Mouse (Mus musculus): ENCODE results near the gene Crybb2. TPM values are rescaled to one million over a fixed set of nuclear protein-coding genes. Genes with fewer than 3 reads are reported as not detected.
A peak's percentile ranks its signal among the peaks of the same experiment; 100 is the strongest.
"Not testable (repeated sequence)": the region's sequence is repeated elsewhere in the genome, so short reads cannot be mapped to it uniquely, and the experiment has no call there.

Crybb2 gene
- total RNA-seq (2021) = not detected
- long read RNA-seq, experiment 1 = 0 reads
- long read RNA-seq, experiment 2 = 0 reads

- DNase-seq = no peak
These were observed at the start of gene Crybb2 for GRCm38 (mm10) chr5:113070017-113070416. Crybb2 (minus strand) TSS chr5:113070117.

- no peak for DNase-seq
These were observed 49.4 kb upstream of the Crybb2 start for GRCm38 (mm10) chr5:113119291-113119690.

- no peak for DNase-seq
These were observed 48.8 kb upstream of the Crybb2 start for GRCm38 (mm10) chr5:113118695-113119094.

GRCm38 (mm10) chr5:113117361-113117760 lies 47.4 kb upstream of the Crybb2 start:
- DNase-seq = no peak

- no peak for DNase-seq
These were observed 46.0 kb upstream of the Crybb2 start for GRCm38 (mm10) chr5:113115896-113116295.

- DNase-seq = peak; percentile 72
These were observed 44.6 kb upstream of the Crybb2 start for GRCm38 (mm10) chr5:113114264-113115225.

GRCm38 (mm10) chr5:113113120-113113519 lies 43.2 kb upstream of the Crybb2 start:
- no peak for DNase-seq

GRCm38 (mm10) chr5:113111336-113111735 lies 41.4 kb upstream of the Crybb2 start:
- DNase-seq = no peak

GRCm38 (mm10) chr5:113110929-113111328 lies 41.0 kb upstream of the Crybb2 start:
- no peak for DNase-seq

- DNase-seq = not testable (repeated sequence)
These were observed 39.7 kb upstream of the Crybb2 start for GRCm38 (mm10) chr5:113109651-113110050.

GRCm38 (mm10) chr5:113108165-113108764 lies 38.3 kb upstream of the Crybb2 start:
- DNase-seq = no peak

- no peak for DNase-seq
These were observed 37.8 kb upstream of the Crybb2 start for GRCm38 (mm10) chr5:113107709-113108108.

GRCm38 (mm10) chr5:113106594-113106993 lies 36.7 kb upstream of the Crybb2 start:
- DNase-seq = peak; percentile 47

GRCm38 (mm10) chr5:113105481-113105880 lies 35.6 kb upstream of the Crybb2 start:
- DNase-seq = no peak

GRCm38 (mm10) chr5:113105035-113105434 lies 35.1 kb upstream of the Crybb2 start:
- DNase-seq = no peak

GRCm38 (mm10) chr5:113102455-113102854 lies 32.5 kb upstream of the Crybb2 start:
- DNase-seq = no peak

GRCm38 (mm10) chr5:113101457-113101856 lies 31.5 kb upstream of the Crybb2 start:
- DNase-seq = no peak

- DNase-seq = no peak
These were observed 30.5 kb upstream of the Crybb2 start for GRCm38 (mm10) chr5:113100422-113100821.

GRCm38 (mm10) chr5:113099546-113099945 lies 29.6 kb upstream of the Crybb2 start:
- peak; percentile 66 for DNase-seq

- DNase-seq = no peak
These were observed 27.6 kb upstream of the Crybb2 start for GRCm38 (mm10) chr5:113097551-113097950.

GRCm38 (mm10) chr5:113095456-113095855 lies 25.5 kb upstream of the Crybb2 start:
- no peak for DNase-seq

GRCm38 (mm10) chr5:113092406-113092805 lies 22.5 kb upstream of the Crybb2 start:
- DNase-seq = no peak

GRCm38 (mm10) chr5:113091162-113091561 lies 21.2 kb upstream of the Crybb2 start:
- DNase-seq = no peak

Measured in gastrocnemius, postnatal 25 days (tissue).